Mouse (Mus musculus) heart, adult 2 months (tissue): ENCODE data around the gene Rnasel.

Experiments
- CTCF ChIP-seq: fragments of 200-600 bp; IDR thresholded peaks from 2 replicates; pipeline ENCODE4 v1.8.1; 2022; ENCODE audit warnings: antibody characterized with exemption, mild to moderate bottlenecking, moderate library complexity
- POLR2A ChIP-seq: fragments of 200-500 bp; IDR thresholded peaks from 2 replicates; pipeline ENCODE4 v1.6.1; 2011; ENCODE audit warnings: mild to moderate bottlenecking, low read depth, low read length, control low read depth; ENCODE audit not compliant: insufficient read depth

DNA sequence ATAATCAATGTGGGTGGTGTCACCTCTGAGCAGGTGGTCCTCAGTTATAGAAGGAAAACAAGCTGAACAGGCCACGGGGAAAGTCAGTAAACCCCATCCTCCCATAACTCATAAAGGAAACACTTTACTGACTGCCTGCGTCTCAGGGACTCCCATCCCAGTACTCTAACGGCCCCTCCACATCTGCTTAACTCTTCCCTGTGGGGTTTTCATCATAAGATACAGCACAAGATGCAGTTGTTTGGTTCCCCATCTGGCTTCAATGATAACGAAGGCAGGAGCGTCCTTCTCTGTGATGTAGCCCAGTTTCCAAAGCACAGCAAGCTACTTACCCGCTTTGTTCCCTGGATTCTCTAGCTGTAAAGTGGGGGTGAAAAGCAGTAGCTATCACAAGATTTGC lies 828 bp downstream of the Rnasel start:
- TF ChIP-seq POLR2A (no peak), CTCF (no peak)
